Mouse (Mus musculus): ENCODE measurements around the gene Ppfia3. TPM values are rescaled to one million over a fixed set of nuclear protein-coding genes. Genes with fewer than 3 reads are reported as not detected.
"Not testable (repeated sequence)": the region's sequence is repeated elsewhere in the genome, so short reads cannot be mapped to it uniquely, and the experiment has no call there.

Gene Ppfia3
- polyA plus RNA-seq, 1 experiment: 7.2 TPM

DNA sequence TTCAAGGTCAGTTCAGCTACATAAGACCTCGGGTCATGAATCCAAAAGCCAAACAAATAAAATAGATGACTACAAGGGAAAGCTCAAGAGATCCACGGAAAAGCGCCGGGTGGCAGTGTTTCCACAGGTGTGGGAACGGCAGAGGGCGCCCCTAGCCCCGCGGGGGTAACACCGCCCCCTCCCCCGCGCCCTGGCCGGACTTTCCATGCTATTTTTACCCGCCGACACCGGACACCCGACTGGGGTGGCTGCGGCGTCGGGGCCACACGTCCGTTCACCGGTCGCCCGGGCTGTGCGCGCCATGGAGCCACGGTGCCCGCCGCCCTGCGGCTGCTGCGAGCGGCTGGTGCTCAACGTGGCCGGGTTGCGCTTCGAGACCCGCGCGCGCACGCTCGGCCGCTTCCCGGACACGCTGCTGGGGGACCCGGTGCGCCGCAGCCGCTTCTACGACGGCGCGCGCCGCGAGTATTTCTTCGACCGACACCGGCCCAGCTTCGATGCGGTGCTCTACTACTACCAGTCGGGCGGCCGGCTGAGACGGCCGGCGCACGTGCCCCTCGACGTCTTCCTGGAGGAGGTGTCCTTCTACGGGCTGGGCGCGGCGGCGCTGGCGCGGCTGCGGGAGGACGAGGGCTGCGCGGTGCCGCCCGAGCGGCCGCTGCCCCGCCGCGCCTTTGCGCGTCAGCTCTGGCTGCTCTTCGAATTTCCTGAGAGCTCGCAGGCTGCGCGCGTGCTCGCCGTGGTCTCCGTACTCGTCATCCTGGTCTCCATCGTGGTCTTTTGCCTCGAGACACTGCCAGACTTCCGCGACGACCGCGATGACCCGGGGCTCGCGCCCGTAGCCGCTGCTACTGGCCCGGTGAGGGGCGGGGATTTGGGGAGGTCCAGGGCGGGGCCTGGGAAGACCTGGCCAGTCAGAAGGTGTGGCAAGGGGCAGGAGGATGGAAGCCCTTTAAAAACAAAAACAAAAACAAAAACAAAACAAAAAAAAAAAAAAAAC, 39.6 kb upstream of the Ppfia3 start:
- Histone ChIP-seq H3K9ac (ENCODE audit: low read depth, poor library complexity, severe bottlenecking) (peak overlapping the region; percentile 92), H3K36me3 (ENCODE audit: control insufficient read depth, insufficient read depth, low read length, poor library complexity, severe bottlenecking) (no peaks in the 10 kb centered on the region), H3K9me3 (replicated peaks; ENCODE audit: control insufficient read depth, insufficient read depth, low read length, poor library complexity, severe bottlenecking) (no peaks in the 10 kb centered on the region), H3K27ac (ENCODE audit: insufficient read depth, low read length) (no peak overlapping the region), H3K4me1 (ENCODE audit: control insufficient read depth, insufficient read depth, low read length) (no peaks in the 10 kb centered on the region), H3K27me3 (ENCODE audit: control insufficient read depth, insufficient read depth, low read length, poor library complexity, severe bottlenecking) (no peaks in the 10 kb centered on the region), H3K4me3 (ENCODE audit: low read depth, low read length) (peak overlapping the region; percentile 88)
- TF ChIP-seq CTCF (IDR thresholded peaks at IDR 0.05; ENCODE audit: low read depth, low read length) (peak; percentile 39), POLR2A (IDR thresholded peaks at IDR 0.05; ENCODE audit: insufficient read depth, low read length) (peak; percentile 16), EP300 (IDR thresholded peaks at IDR 0.05; ENCODE audit: insufficient read depth, low read depth, low read length) (no peak)

DNA sequence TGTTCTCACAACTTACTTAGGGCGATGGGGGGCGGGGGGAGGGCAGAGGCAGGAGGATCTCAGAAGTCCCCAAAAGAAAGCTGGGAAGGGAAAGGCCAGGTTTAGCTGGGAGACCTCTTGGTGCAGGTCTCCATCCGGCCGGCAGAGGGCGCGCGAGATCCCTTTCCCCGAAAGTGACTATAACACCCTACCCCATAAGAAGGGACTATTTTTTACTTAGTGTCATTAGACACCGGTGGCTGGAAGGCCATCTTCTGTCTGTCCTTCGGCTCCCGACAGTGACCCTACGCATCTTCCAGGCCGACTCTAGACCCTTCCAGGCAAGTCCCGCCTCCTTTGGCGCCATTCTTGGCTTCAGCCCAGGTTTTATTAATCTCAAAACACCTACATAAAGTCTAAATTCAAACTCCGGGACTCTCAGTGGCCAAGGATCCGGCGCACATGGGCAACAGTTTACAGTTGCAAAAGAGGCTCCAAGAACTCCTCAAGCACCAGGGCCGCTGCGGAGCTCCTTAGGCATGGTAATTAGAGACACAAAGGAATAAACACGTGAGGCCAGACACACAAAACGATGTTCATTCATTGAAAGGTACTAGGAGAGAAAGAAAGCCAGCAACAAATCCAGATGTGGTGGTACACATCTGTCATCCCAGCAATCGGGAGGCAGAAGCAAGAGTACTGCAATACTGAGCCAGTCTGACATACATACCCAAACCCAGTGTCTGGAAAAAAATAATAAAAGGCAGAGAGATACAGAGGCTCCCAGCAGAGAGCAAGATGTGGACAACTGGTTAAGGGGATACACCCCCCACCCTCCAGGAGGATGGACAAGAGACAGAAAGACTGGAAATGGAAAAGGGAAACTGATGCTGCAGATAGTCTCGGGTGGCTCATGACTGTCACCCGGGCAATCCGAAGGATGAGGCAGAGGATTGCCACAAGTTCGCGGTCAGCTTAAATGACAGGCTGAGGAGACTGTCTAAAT, 38.6 kb upstream of the Ppfia3 start, which contains the start of gene Kcna7:
Gene Kcna7, plus strand, starts transcription at position 563 of the 985 bp plus-strand sequence.
- H3K4me1 ChIP-seq (ENCODE audit: control insufficient read depth, insufficient read depth, low read length): no peaks in the 10 kb centered on the region
- H3K4me3 ChIP-seq (ENCODE audit: low read depth, low read length): peak within 1 kb of the TSS; percentile 88
- H3K36me3 ChIP-seq (ENCODE audit: control insufficient read depth, insufficient read depth, low read length, poor library complexity, severe bottlenecking): no peaks in the 10 kb centered on the region
- H3K9me3 ChIP-seq (replicated peaks; ENCODE audit: control insufficient read depth, insufficient read depth, low read length, poor library complexity, severe bottlenecking): no peaks in the 10 kb centered on the region
- H3K27ac ChIP-seq (ENCODE audit: insufficient read depth, low read length): peak within 1 kb of the TSS; percentile 46
- H3K9ac ChIP-seq (ENCODE audit: low read depth, poor library complexity, severe bottlenecking): peak within 1 kb of the TSS; percentile 92
- peak; percentile 87 for TF ChIP-seq CTCF (IDR thresholded peaks at IDR 0.05; ENCODE audit: low read depth, low read length)
- TF ChIP-seq EP300 (IDR thresholded peaks at IDR 0.05; ENCODE audit: insufficient read depth, low read depth, low read length): no peak
- TF ChIP-seq POLR2A (IDR thresholded peaks at IDR 0.05; ENCODE audit: insufficient read depth, low read length): no peak
- no peaks in the 10 kb centered on the region for H3K27me3 ChIP-seq (ENCODE audit: control insufficient read depth, insufficient read depth, low read length, poor library complexity, severe bottlenecking)

DNA sequence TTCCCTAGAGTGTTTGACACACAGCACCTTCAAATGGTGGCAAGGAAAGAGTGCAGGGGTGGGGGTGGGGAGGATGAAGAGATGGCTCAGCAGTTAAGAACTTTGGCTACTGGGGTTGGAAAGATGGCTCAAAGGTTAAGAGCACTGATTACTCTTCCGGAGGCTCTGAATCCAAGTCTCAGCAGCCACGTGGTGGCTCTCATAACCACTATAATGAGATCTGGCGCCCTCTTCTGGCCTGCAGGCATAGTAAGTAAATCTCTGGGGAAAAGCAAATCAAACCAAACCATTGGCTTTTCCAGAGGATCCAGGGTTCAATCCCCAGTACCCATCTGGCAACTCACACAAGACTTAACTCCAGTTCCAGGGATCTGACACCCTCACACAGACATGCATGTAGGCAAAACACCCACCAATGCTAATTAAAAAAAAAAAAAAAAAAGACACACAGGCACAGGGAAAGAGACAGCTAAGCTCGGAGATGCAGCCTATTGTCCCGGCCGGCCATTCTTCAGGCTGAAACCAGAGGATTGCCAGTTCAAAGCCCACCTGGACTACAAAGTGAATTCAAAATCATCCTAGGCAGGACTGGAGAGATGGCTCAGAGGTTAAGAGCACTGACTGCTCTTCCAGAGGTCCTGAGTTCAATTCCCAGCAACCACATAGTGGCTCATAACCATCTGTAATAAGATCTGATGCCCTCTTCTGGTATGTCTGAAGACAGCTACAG, 36.9 kb upstream of the Ppfia3 start:
- H3K27ac ChIP-seq (ENCODE audit: insufficient read depth, low read length): no peak overlapping the region

GRCm38 (mm10) chr7:45401521-45402085, 34.8 kb upstream of the Ppfia3 start:
- H3K4me3 ChIP-seq (ENCODE audit: low read depth, low read length): no peak overlapping the region
- peak overlapping the region; percentile 30; the same call in 1 of the 2 replicates for H3K27ac ChIP-seq (ENCODE audit: insufficient read depth, low read length)
- TF ChIP-seq EP300 (IDR thresholded peaks at IDR 0.05; ENCODE audit: insufficient read depth, low read depth, low read length): no peak
- peak overlapping the region; percentile 7; the same call in 1 of the 2 replicates for H3K9ac ChIP-seq (ENCODE audit: low read depth, poor library complexity, severe bottlenecking)
- peaks cover 9% of the 10 kb centered on the region for H3K4me1 ChIP-seq (ENCODE audit: control insufficient read depth, insufficient read depth, low read length)
- no peaks in the 10 kb centered on the region for H3K27me3 ChIP-seq (ENCODE audit: control insufficient read depth, insufficient read depth, low read length, poor library complexity, severe bottlenecking)
- no peaks in the 10 kb centered on the region for H3K36me3 ChIP-seq (ENCODE audit: control insufficient read depth, insufficient read depth, low read length, poor library complexity, severe bottlenecking)
- H3K9me3 ChIP-seq (replicated peaks; ENCODE audit: control insufficient read depth, insufficient read depth, low read length, poor library complexity, severe bottlenecking): no peaks in the 10 kb centered on the region

More for the DNA sequence above, 36.9 kb upstream of the Ppfia3 start:
- H3K36me3 ChIP-seq (ENCODE audit: control insufficient read depth, insufficient read depth, low read length, poor library complexity, severe bottlenecking): no peaks in the 10 kb centered on the region
- no peaks in the 10 kb centered on the region for H3K27me3 ChIP-seq (ENCODE audit: control insufficient read depth, insufficient read depth, low read length, poor library complexity, severe bottlenecking)
- H3K4me3 ChIP-seq (ENCODE audit: low read depth, low read length): no peak overlapping the region
- peaks cover 2% of the 10 kb centered on the region for H3K4me1 ChIP-seq (ENCODE audit: control insufficient read depth, insufficient read depth, low read length)
- no peak for TF ChIP-seq EP300 (IDR thresholded peaks at IDR 0.05; ENCODE audit: insufficient read depth, low read depth, low read length)
- peak; percentile 63 for TF ChIP-seq CTCF (IDR thresholded peaks at IDR 0.05; ENCODE audit: low read depth, low read length)
- TF ChIP-seq POLR2A (IDR thresholded peaks at IDR 0.05; ENCODE audit: insufficient read depth, low read length): no peak
- no peaks in the 10 kb centered on the region for H3K9me3 ChIP-seq (replicated peaks; ENCODE audit: control insufficient read depth, insufficient read depth, low read length, poor library complexity, severe bottlenecking)
- H3K9ac ChIP-seq (ENCODE audit: low read depth, poor library complexity, severe bottlenecking): peak overlapping the region; percentile 44; the same call in 1 of the 2 replicates

- no peaks in the 10 kb centered on the region for H3K9me3 ChIP-seq (replicated peaks; ENCODE audit: control insufficient read depth, insufficient read depth, low read length, poor library complexity, severe bottlenecking)
- H3K27me3 ChIP-seq (ENCODE audit: control insufficient read depth, insufficient read depth, low read length, poor library complexity, severe bottlenecking): no peaks in the 10 kb centered on the region
- H3K4me3 ChIP-seq (ENCODE audit: low read depth, low read length): no peak overlapping the region
- peaks cover 9% of the 10 kb centered on the region for H3K4me1 ChIP-seq (ENCODE audit: control insufficient read depth, insufficient read depth, low read length)
- peak overlapping the region; percentile 93 for H3K27ac ChIP-seq (ENCODE audit: insufficient read depth, low read length)
- peaks cover 26% of the 10 kb centered on the region for H3K36me3 ChIP-seq (ENCODE audit: control insufficient read depth, insufficient read depth, low read length, poor library complexity, severe bottlenecking)
- TF ChIP-seq POLR2A (IDR thresholded peaks at IDR 0.05; ENCODE audit: insufficient read depth, low read length): no peak
- no peak for TF ChIP-seq EP300 (IDR thresholded peaks at IDR 0.05; ENCODE audit: insufficient read depth, low read depth, low read length)
- TF ChIP-seq CTCF (IDR thresholded peaks at IDR 0.05; ENCODE audit: low read depth, low read length): no peak
- H3K9ac ChIP-seq (ENCODE audit: low read depth, poor library complexity, severe bottlenecking): peak overlapping the region; percentile 50
Measured at GRCm38 (mm10) chr7:45396787-45397186, 30.0 kb upstream of the Ppfia3 start.

- not testable (repeated sequence) for H3K27me3 ChIP-seq (ENCODE audit: control insufficient read depth, insufficient read depth, low read length, poor library complexity, severe bottlenecking); H3K9me3 ChIP-seq (replicated peaks; ENCODE audit: control insufficient read depth, insufficient read depth, low read length, poor library complexity, severe bottlenecking); H3K4me1 ChIP-seq (ENCODE audit: control insufficient read depth, insufficient read depth, low read length)
- peaks cover 31% of the 10 kb centered on the region for H3K36me3 ChIP-seq (ENCODE audit: control insufficient read depth, insufficient read depth, low read length, poor library complexity, severe bottlenecking)
- peak overlapping the region; percentile 74 for H3K4me3 ChIP-seq (ENCODE audit: low read depth, low read length)
- H3K9ac ChIP-seq (ENCODE audit: low read depth, poor library complexity, severe bottlenecking): peak overlapping the region; percentile 50
- peak overlapping the region; percentile 77; the same call in 1 of the 2 replicates for H3K27ac ChIP-seq (ENCODE audit: insufficient read depth, low read length)
Measured at GRCm38 (mm10) chr7:45396337-45396775, 29.5 kb upstream of the Ppfia3 start.
